Mouse (Mus musculus) embryonic facial prominence, embryonic 14.5 days (tissue): Measurements from ENCODE around the gene Gucy2d. TPM values are rescaled to one million over a fixed set of nuclear protein-coding genes. Genes with fewer than 3 reads are reported as not detected.
A peak's percentile ranks its signal among the peaks of the same experiment; 100 is the strongest.

ENCODE experiments used
- ATAC-seq: fragments of 200-750 bp; cut with Nextera tagmentation; 2 replicates; pipeline ENCODE4 v1.8.0; 2017; ENCODE audit warnings: low read depth, moderate number of reproducible peaks, moderate TSS enrichment
- DNase-seq: peaks from one replicate; pipeline ENCODE4 v3.0.0-alpha.2; 2015; ENCODE audit warnings: low spot score
- H3K27ac ChIP-seq: fragments of 300-500 bp; sonication (generic); replicated peaks from 2 replicates; pipeline ENCODE4 v1.5.1; 2014; ENCODE audit warnings: low read depth, mild to moderate bottlenecking, low read length, moderate library complexity
- H3K27me3 ChIP-seq: fragments of 300-500 bp; sonication (generic); replicated peaks from 2 replicates; pipeline ENCODE4 v1.6.1; 2014; ENCODE audit warnings: low read length; ENCODE audit not compliant: control insufficient read depth, insufficient read depth
- H3K36me3 ChIP-seq: fragments of 300-500 bp; sonication (generic); 2 replicates; pipeline ENCODE4 v1.6.1; 2014; ENCODE audit warnings: low read length, mixed read lengths; ENCODE audit not compliant: control insufficient read depth, insufficient read depth
- H3K4me1 ChIP-seq: fragments of 300-500 bp; sonication (generic); 2 replicates; pipeline ENCODE4 v1.6.1; 2014; ENCODE audit warnings: antibody characterized with exemption, low read length; ENCODE audit not compliant: control insufficient read depth, insufficient read depth
- H3K4me2 ChIP-seq: fragments of 300-500 bp; sonication (generic); 2 replicates; pipeline ENCODE4 v1.6.1; 2014; ENCODE audit warnings: low read depth, mild to moderate bottlenecking, low read length, moderate library complexity, mixed read lengths
- H3K4me3 ChIP-seq: fragments of 300-500 bp; sonication (generic); 2 replicates; pipeline ENCODE4 v1.5.1; 2014; ENCODE audit warnings: low read depth, mild to moderate bottlenecking, low read length
- H3K9ac ChIP-seq: fragments of 300-500 bp; sonication (generic); 2 replicates; pipeline ENCODE4 v1.6.1; 2014; ENCODE audit warnings: low read depth, mild to moderate bottlenecking, low read length, moderate library complexity, mixed read lengths
- H3K9me3 ChIP-seq: fragments of 300-500 bp; sonication (generic); 2 replicates; pipeline ENCODE4 v1.6.1; 2016; ENCODE audit warnings: low read length; ENCODE audit not compliant: control insufficient read depth
- WGBS: fragments of 180-500 bp; shearing (Covaris S2); extraction: QIAGEN DNeasy Blood & Tissue Kit; methylation state at CpG from one replicate; pipeline ENCODE4 v1.1.7; 2014; 5-methylcytosine and 5-hydroxymethylcytosine counted together
- polyA plus RNA-seq: library from polyadenylated mRNA; unstranded; fragments of >200 nt; fragmentation: Nextera tagmentation; extraction: Ambion mirVana; gene quantifications from 2 replicates; pipeline ENCODE4 v1.2.1, GENCODE M21; 2014

The Gucy2d gene
- 0.31 TPM in 1 of 2 replicates, not detected in the other for polyA plus RNA-seq

DNA sequence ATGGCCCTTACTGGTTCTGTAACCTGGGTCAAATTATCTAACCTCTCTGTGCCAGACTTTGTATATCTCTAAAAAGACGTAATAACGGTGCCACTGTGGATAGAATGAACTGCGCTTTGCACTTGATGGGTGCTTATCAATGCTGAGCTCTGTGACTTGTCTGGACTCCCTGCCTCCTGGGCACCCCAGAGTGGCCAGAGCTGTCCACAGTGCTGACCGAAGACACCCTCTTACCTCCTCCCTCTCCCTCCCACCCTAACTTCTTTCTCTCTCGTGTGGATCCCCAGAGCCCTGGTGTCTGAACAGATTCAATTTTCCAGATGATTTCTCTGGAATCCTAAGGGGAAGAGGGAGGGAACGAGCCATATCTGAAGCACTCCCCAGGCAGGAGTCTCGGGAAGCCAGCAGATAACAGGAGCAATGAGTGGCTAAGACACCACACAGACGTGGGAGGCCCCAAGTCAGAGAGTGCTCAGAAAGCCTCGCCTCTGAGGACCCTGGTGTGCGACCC, at the start of gene Gucy2d:
Gene Gucy2d (plus strand): TSS at position 461 of the 511 bp plus-strand sequence.
- DNase-seq: no peak
- Histone ChIP-seq H3K27ac (no peak within 1 kb of the TSS), H3K9me3 (no peaks in the 10 kb centered on the region), H3K36me3 (no peaks in the 10 kb centered on the region), H3K4me2 (no peak within 1 kb of the TSS), H3K4me3 (no peak within 1 kb of the TSS), H3K27me3 (no peaks in the 10 kb centered on the region), H3K4me1 (no peaks in the 10 kb centered on the region), H3K9ac (no peak within 1 kb of the TSS)
- 48% methylated on average over 10 of the region's 10 CpGs for WGBS
- ATAC-seq: no peak

DNA sequence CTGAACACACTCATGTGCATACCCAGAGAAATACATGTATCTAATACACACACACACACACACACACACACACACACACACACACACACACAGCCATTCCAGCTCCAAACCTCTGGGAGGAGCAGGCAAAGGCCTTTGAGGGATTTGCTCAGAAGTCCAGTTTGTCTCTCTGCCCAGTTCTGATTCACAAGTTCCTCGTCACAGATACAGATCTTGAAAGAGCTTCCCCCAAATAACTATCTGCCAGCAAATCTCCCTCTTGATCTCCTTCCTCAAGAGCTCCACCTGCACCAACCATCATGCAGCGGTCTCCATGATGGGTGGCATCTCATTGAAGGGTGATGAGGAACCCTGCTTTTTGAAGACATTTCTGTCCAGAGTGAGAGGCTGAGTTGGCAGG, 49.7 kb upstream of the Gucy2d start:
- WGBS: 77% methylated on average over 2 of the region's 2 CpGs
- no peaks in the 10 kb centered on the region for H3K27me3 ChIP-seq
- H3K4me3 ChIP-seq: no peak overlapping the region
- H3K9ac ChIP-seq: no peak overlapping the region
- no peak overlapping the region for H3K27ac ChIP-seq
- no peaks in the 10 kb centered on the region for H3K36me3 ChIP-seq
- DNase-seq: peak; percentile 40
- H3K4me2 ChIP-seq: no peak overlapping the region
- H3K9me3 ChIP-seq: no peaks in the 10 kb centered on the region
- peaks cover 8% of the 10 kb centered on the region; the same call in 1 of the 2 replicates for H3K4me1 ChIP-seq
- no peak for ATAC-seq

- WGBS: 55% methylated on average over 7 of the region's 7 CpGs
- Histone ChIP-seq H3K9me3 (no peaks in the 10 kb centered on the region), H3K27ac (no peak overlapping the region), H3K9ac (no peak overlapping the region), H3K4me1 (peaks cover 8% of the 10 kb centered on the region; the same call in 1 of the 2 replicates), H3K4me3 (no peak overlapping the region), H3K4me2 (no peak overlapping the region), H3K36me3 (no peaks in the 10 kb centered on the region), H3K27me3 (no peaks in the 10 kb centered on the region)
- ATAC-seq (peak; percentile 55; the same call in 1 of the 2 replicates), DNase-seq (peak; percentile 71)
Measured at GRCm38 (mm10) chr7:98391351-98391936, 48.8 kb upstream of the Gucy2d start.

DNA sequence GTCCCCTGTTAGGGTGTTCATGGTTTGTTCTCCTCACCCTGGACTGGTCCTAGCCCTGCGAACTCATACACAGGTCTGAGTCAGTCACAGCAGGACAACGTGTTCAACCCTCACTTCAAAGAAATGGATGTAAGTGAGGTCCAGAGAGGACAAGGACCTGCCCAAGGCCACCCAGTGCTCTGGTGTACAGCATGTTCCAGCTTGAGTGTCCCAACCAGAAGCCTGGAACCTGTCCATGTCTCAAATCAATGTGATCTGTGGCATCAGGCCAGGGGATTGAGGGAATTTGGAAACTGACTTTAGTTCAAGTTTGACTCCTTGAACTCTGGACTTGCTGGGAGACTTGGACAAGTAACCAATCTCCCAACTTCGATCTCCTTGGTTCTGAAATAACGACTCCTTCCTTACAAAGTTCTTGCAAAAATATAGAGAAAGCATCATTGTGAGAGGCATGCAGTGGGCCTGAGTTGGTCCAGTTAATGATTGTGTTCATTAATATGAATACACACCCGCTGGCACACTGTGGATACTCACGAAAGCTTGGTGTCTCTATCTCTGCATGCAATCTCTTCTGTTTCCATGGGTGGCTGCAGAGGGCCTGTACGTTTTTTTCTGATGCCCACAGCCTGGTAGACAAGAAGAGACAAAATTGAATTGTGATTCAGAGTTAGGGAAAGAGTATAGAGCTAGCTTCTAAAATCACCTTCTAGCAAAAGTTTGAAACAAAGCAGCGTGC, 47.6 kb upstream of the Gucy2d start:
- Histone ChIP-seq H3K27ac (no peak overlapping the region), H3K27me3 (no peaks in the 10 kb centered on the region), H3K4me3 (no peak overlapping the region), H3K4me2 (no peak overlapping the region), H3K9me3 (no peaks in the 10 kb centered on the region), H3K4me1 (peaks cover 8% of the 10 kb centered on the region; the same call in 1 of the 2 replicates), H3K36me3 (no peaks in the 10 kb centered on the region), H3K9ac (no peak overlapping the region)
- 82% methylated on average over 8 of the region's 8 CpGs for WGBS
- DNase-seq (no peak), ATAC-seq (no peak)

DNA sequence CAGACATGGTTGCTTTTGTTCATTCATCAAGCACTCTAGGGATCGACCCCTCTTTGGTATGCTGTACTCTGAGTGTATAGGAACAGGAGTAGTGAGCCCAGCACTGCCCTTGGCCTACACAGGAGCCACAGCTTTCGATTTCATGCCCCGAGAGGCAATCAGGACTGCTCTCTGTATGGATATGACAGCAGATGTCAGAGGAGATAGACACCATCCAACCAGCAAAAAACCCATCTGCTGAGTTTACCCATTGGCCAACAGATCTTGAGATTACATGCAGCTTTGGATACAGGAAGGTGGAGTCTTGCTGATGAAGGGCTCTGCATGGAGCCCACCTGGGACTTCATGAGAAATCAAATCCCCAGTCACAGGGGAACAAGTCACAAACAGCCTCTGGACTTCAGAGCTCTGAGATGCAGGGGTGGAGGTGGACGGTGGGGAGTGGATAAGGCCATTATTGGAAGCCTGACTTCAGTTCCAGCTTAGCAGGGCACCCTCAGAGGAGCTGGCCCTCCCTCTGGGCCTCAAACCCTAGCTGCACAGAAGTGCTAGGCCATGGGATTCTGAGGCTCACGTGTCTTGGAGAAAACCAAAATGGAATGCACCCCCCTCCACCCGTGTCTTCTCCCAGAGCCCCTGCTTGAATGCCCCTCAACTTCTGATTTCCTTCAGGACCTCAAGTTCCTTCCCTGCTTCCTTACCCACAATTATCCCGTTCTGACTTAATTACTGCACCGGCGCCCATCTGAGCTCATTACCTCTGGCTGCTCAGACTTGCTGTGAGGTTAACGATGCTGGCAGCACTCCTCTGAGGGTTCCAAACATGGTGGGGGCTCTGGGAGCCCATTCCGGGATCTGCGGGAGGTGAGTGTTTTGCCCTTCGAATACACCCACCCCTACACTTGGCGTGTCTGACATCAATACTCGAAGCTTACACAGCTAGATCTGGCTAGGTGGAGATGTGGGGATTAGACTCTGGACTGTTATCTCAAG, 37.3 kb upstream of the Gucy2d start:
- no peaks in the 10 kb centered on the region for H3K4me1 ChIP-seq
- no peak overlapping the region for H3K4me3 ChIP-seq
- no peak for DNase-seq
- no peak overlapping the region for H3K9ac ChIP-seq
- H3K9me3 ChIP-seq: no peaks in the 10 kb centered on the region
- H3K27me3 ChIP-seq: no peaks in the 10 kb centered on the region
- no peak overlapping the region for H3K4me2 ChIP-seq
- WGBS: 50% methylated on average over 15 of the region's 15 CpGs
- no peaks in the 10 kb centered on the region for H3K36me3 ChIP-seq
- 0 out of 2 replicates have a peak, but pooled peaks have one; percentile 41 for ATAC-seq
- H3K27ac ChIP-seq: no peak overlapping the region

DNA sequence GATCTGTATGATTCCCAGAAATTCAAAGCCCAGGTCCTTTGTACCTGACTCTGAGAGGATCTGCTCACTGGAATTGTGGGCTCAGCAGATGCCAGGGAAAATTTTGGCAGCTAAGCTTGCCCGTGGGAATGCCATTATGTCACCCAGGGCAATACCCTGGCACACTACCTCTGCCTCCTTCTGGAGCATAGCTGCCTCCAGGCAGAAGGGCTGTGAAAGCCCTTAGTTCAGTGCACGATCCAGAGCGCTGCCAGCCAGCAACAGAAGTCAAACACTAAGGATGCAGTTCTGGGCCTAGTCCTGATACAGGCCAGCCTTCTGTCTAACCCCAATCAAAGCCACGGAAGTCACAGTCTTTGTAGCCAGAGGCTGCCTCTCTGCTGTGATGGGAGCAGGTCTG, 36.2 kb upstream of the Gucy2d start:
- ATAC-seq: 0 out of 2 replicates have a peak, but pooled peaks have one; percentile 44
- WGBS: 50% methylated on average over 4 of the region's 4 CpGs
- Histone ChIP-seq H3K4me3 (no peak overlapping the region), H3K27me3 (no peaks in the 10 kb centered on the region), H3K4me2 (no peak overlapping the region), H3K36me3 (no peaks in the 10 kb centered on the region), H3K4me1 (no peaks in the 10 kb centered on the region), H3K27ac (no peak overlapping the region), H3K9ac (no peak overlapping the region), H3K9me3 (no peaks in the 10 kb centered on the region)
- DNase-seq: no peak

DNA sequence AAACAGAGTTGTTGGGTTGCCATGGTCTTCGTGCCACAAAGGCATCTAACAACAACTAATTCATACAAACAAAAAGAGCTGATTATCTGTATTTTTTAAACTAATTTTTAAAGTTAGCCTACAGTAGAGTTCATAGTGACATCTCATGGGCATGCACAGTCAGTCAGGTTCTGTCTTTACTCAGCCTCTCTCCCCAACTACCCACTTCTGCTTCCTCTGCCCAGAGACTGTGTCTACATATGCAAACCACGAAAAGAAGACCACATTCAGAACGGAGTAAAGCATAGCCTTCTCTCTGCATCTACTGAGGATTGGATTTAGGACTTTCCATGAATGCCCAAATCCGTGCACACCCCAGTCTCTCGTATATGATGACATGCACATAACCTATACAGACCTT, 32.6 kb upstream of the Gucy2d start:
- Histone ChIP-seq H3K4me2 (no peak overlapping the region), H3K27ac (no peak overlapping the region), H3K27me3 (no peaks in the 10 kb centered on the region), H3K4me1 (no peaks in the 10 kb centered on the region), H3K4me3 (no peak overlapping the region), H3K9ac (no peak overlapping the region), H3K9me3 (no peaks in the 10 kb centered on the region), H3K36me3 (no peaks in the 10 kb centered on the region)
- ATAC-seq (no peak), DNase-seq (no peak)
- 79% methylated on average over 5 of the region's 5 CpGs for WGBS

DNA sequence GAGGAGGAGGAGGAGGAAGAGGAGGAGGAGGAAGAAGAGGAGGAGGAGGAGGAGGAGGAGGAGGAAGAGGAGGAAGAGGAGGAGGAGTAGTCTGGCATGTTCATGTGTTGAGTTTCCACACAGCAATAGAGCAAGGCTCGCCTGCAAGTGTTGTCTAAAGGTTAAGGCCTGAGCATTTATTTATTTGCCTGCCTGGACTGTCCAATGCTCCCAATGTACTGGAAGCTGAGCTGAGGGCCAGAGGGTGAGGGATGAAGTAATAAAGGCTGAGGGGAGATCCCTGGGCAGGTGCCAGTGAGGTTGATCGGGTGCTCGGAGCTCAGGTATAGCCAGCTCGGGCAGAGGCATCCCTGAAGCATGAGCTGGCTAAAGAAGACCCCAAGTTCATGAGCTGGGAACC, 27.1 kb upstream of the Gucy2d start:
- ATAC-seq (no peak), DNase-seq (no peak)
- 85% methylated on average over 4 of the region's 4 CpGs for WGBS

More for the DNA sequence above, 27.1 kb upstream of the Gucy2d start:
- Histone ChIP-seq H3K9me3 (no peaks in the 10 kb centered on the region), H3K4me2 (no peak overlapping the region), H3K36me3 (no peaks in the 10 kb centered on the region), H3K27ac (no peak overlapping the region), H3K4me3 (no peak overlapping the region), H3K27me3 (no peaks in the 10 kb centered on the region), H3K9ac (no peak overlapping the region), H3K4me1 (peaks cover 7% of the 10 kb centered on the region; the same call in 1 of the 2 replicates)
